Mouse (Mus musculus): ENCODE measurements around the gene Acer2.

The Acer2 gene

GRCm38 (mm10) chr4:86887879-86888278, 13.7 kb downstream of the Acer2 start:
- no peak for DNase-seq (ENCODE audit: low spot score)

GRCm38 (mm10) chr4:86897411-86897810, 23.2 kb downstream of the Acer2 start:
- DNase-seq (ENCODE audit: low spot score) = no peak

GRCm38 (mm10) chr4:86898791-86899474, 24.7 kb downstream of the Acer2 start:
- no peak for DNase-seq (ENCODE audit: low spot score)

- no peak for DNase-seq (ENCODE audit: low spot score)
These were observed 28.2 kb downstream of the Acer2 start for GRCm38 (mm10) chr4:86902351-86902750.

- no peak for DNase-seq (ENCODE audit: low spot score)
These were observed 30.8 kb downstream of the Acer2 start for GRCm38 (mm10) chr4:86904969-86905368.

GRCm38 (mm10) chr4:86905869-86906268, 31.7 kb downstream of the Acer2 start:
- DNase-seq (ENCODE audit: low spot score) = no peak

- no peak for DNase-seq (ENCODE audit: low spot score)
These were observed 37.6 kb downstream of the Acer2 start for GRCm38 (mm10) chr4:86911576-86912341.

GRCm38 (mm10) chr4:86912757-86913156, 38.6 kb downstream of the Acer2 start:
- no peak for DNase-seq (ENCODE audit: low spot score)

- DNase-seq (ENCODE audit: low spot score) = no peak
These were observed 41.9 kb downstream of the Acer2 start for GRCm38 (mm10) chr4:86916062-86916461.

- no peak for DNase-seq (ENCODE audit: low spot score)
These were observed 49.4 kb downstream of the Acer2 start for GRCm38 (mm10) chr4:86923476-86924055.

GRCm38 (mm10) chr4:86924804-86925458, 50.7 kb downstream of the Acer2 start:
- peak; percentile 57 for DNase-seq (ENCODE audit: low spot score)

- no peak for DNase-seq (ENCODE audit: low spot score)
These were observed 52.8 kb downstream of the Acer2 start for GRCm38 (mm10) chr4:86926997-86927396.

GRCm38 (mm10) chr4:86930101-86930635, 56.0 kb downstream of the Acer2 start:
- DNase-seq (ENCODE audit: low spot score) = no peak

- peak; percentile 30 for DNase-seq (ENCODE audit: low spot score)
These were observed 56.6 kb downstream of the Acer2 start for GRCm38 (mm10) chr4:86930636-86931456.

GRCm38 (mm10) chr4:86933026-86933425, 58.8 kb downstream of the Acer2 start:
- no peak for DNase-seq (ENCODE audit: low spot score)

GRCm38 (mm10) chr4:86936217-86936616, 62.0 kb downstream of the Acer2 start:
- no peak for DNase-seq (ENCODE audit: low spot score)

GRCm38 (mm10) chr4:86936706-86937105, 62.5 kb downstream of the Acer2 start:
- DNase-seq (ENCODE audit: low spot score) = no peak

- DNase-seq (ENCODE audit: low spot score) = no peak
These were observed 68.5 kb downstream of the Acer2 start for GRCm38 (mm10) chr4:86942656-86943055.

GRCm38 (mm10) chr4:86943296-86943695, 69.1 kb downstream of the Acer2 start:
- no peak for DNase-seq (ENCODE audit: low spot score)

- no peak for DNase-seq (ENCODE audit: low spot score)
These were observed 74.6 kb downstream of the Acer2 start for GRCm38 (mm10) chr4:86948794-86949193.

GRCm38 (mm10) chr4:86953519-86953918, 79.3 kb downstream of the Acer2 start:
- DNase-seq (ENCODE audit: low spot score) = no peak
